Comparison of ENCODE assay signal across 12 mouse cellular contexts in genomic region chr4:148517809-148518208, GRCm38 (mm10). TPM values are rescaled to one million over a fixed set of nuclear protein-coding genes. Genes with fewer than 3 reads are reported as not detected.
A peak's percentile ranks its signal among the peaks of the same experiment; 100 is the strongest.
DNase-seq lines count a peak whose midpoint lies in the region; ATAC-seq and TF ChIP-seq lines count a peak whose summit lies in the region.
"Had no signal": no experiment of that assay in that cellular context is flagged by ENCODE, and none has a peak within 500 bp of the region (broad histone marks: within the 10 kb centered on the region; RNA-seq: fewer than 3 reads in every experiment).

No protein-coding gene starts in this region.

- no peak for ATAC-seq in heart, embryonic 15.5 days (replicated peaks; ENCODE audit: insufficient number of reproducible peaks, insufficient read depth, low FRiP score, low read depth)
- ATAC-seq in forebrain, embryonic 15.5 days (replicated peaks) = no peak
- ATAC-seq in midbrain, embryonic 13.5 days = no peak
- ATAC-seq: intestine, postnatal 0 days had no signal

- no peak for TF ChIP-seq CTCF in brain, embryonic 14.5 days (IDR thresholded peaks at IDR 0.05; ENCODE audit: borderline replicate concordance, extremely low read depth, insufficient read depth, insufficient read length)

- no peak for DNase-seq in heart, postnatal 25 days (ENCODE audit: low spot score)
- DNase-seq in brain, embryonic 14.5 days (ENCODE audit: low read depth) = peak; percentile 14
- DNase-seq in adrenal gland, postnatal 4 days (ENCODE audit: low spot score in 2 of 2) = no peak
- DNase-seq in layer of hippocampus, adult 18-20 months (ENCODE audit: low spot score in 2 of 2) = no peak
- DNase-seq: cerebellum, postnatal 14 days; lung, postnatal 36 days; retina, postnatal 1 day had no signal

- H3K9me3 ChIP-seq in heart, embryonic 15.5 days (replicated peaks) = no peaks in the 10 kb centered on the region
- H3K9me3 ChIP-seq in forebrain, embryonic 15.5 days = no peaks in the 10 kb centered on the region
- H3K9me3 ChIP-seq in midbrain, embryonic 13.5 days = no peaks in the 10 kb centered on the region

- peaks cover 11% of the 10 kb centered on the region; the same call in 1 of the 2 replicates for H3K4me1 ChIP-seq in heart, embryonic 15.5 days (replicated peaks)
- peaks cover 13% of the 10 kb centered on the region for H3K4me1 ChIP-seq in forebrain, embryonic 15.5 days
- H3K4me1 ChIP-seq in midbrain, embryonic 13.5 days (replicated peaks) = peaks cover 19% of the 10 kb centered on the region

- no peak overlapping the region for H3K4me3 ChIP-seq in heart, embryonic 15.5 days
- H3K4me3 ChIP-seq in forebrain, embryonic 15.5 days = no peak overlapping the region
- H3K4me3 ChIP-seq in midbrain, embryonic 13.5 days (replicated peaks) = no peak overlapping the region
- H3K4me3 ChIP-seq: myocyte had no signal

- no peak for TF ChIP-seq POLR2A in brain, embryonic 14.5 days (IDR thresholded peaks at IDR 0.05; ENCODE audit: borderline replicate concordance, extremely low read depth, insufficient read depth, insufficient read length, poor library complexity, severe bottlenecking)

- no peak overlapping the region for H3K9ac ChIP-seq in heart, embryonic 15.5 days
- no peak overlapping the region for H3K9ac ChIP-seq in forebrain, embryonic 15.5 days (replicated peaks)
- H3K9ac ChIP-seq in midbrain, embryonic 13.5 days (replicated peaks) = peak overlapping the region; percentile 33; the same call in 1 of the 2 replicates

- H3K27ac ChIP-seq in heart, embryonic 15.5 days = peak overlapping the region; percentile 31; the same call in 1 of the 2 replicates
- peak overlapping the region; percentile 32; the same call in 1 of the 2 replicates for H3K27ac ChIP-seq in forebrain, embryonic 15.5 days (replicated peaks)
- peak overlapping the region; percentile 82 for H3K27ac ChIP-seq in midbrain, embryonic 13.5 days

- no peak overlapping the region for H3K4me2 ChIP-seq in heart, embryonic 15.5 days
- H3K4me2 ChIP-seq in forebrain, embryonic 15.5 days (replicated peaks) = no peak overlapping the region
- no peak overlapping the region for H3K4me2 ChIP-seq in midbrain, embryonic 13.5 days (replicated peaks)

- intact Hi-C loops in heart, postnatal 25 days (cut with DNase I) = no loop called here

- no peaks in the 10 kb centered on the region for H3K27me3 ChIP-seq in heart, embryonic 15.5 days
- H3K27me3 ChIP-seq in forebrain, embryonic 15.5 days = no peaks in the 10 kb centered on the region
- H3K27me3 ChIP-seq in midbrain, embryonic 13.5 days = no peaks in the 10 kb centered on the region

- H3K36me3 ChIP-seq in heart, embryonic 15.5 days = peaks cover 51% of the 10 kb centered on the region
- H3K36me3 ChIP-seq in forebrain, embryonic 15.5 days = peaks cover 65% of the 10 kb centered on the region
- peaks cover 73% of the 10 kb centered on the region for H3K36me3 ChIP-seq in midbrain, embryonic 13.5 days

- WGBS in heart, embryonic 15.5 days = 44% methylated on average over 4 of the region's 4 CpGs
- WGBS in forebrain, embryonic 15.5 days = 31% methylated on average over 4 of the region's 4 CpGs
- 27% methylated on average over 4 of the region's 4 CpGs for WGBS in midbrain, embryonic 13.5 days

RNA-seq across cellular contexts. Expression of gene Angptl7, which starts 17.5 kb away (rescaled TPM):
- polyA plus RNA-seq in heart, embryonic 15.5 days (2015; fragmentation: Nextera tagmentation; extraction: Ambion mirVana) = 14.4 and 16.5 TPM in 2 replicates
- total RNA-seq in heart, postnatal 25 days (2021) = 1 to 10 TPM; 2.3 to 5.4 TPM
- 0.05 and 0.08 TPM in 2 replicates for polyA plus RNA-seq in brain, embryonic 14.5 days (2012; rRNA removed)
- 0.33 and 0.38 TPM in 2 replicates for polyA plus RNA-seq in forebrain, embryonic 15.5 days (2015; fragmentation: Nextera tagmentation; extraction: Ambion mirVana)
- 0.23 and 0.32 TPM in 2 replicates for polyA plus RNA-seq in midbrain, embryonic 13.5 days (2015; fragmentation: Nextera tagmentation; extraction: Ambion mirVana)
- total RNA-seq in adrenal gland, postnatal 4 days (2021) = 1 to 10 TPM; 1.3 to 1.5 TPM
- total RNA-seq in layer of hippocampus, adult 18-20 months (2021) = under 1 TPM; 0.27 to 0.36 TPM

RNA-seq across cellular contexts. Expression of gene Exosc10, which starts 40.4 kb away (rescaled TPM):
- polyA plus RNA-seq in heart, embryonic 15.5 days (2015; fragmentation: Nextera tagmentation; extraction: Ambion mirVana) = 56.4 and 71.5 TPM in 2 replicates
- total RNA-seq in heart, postnatal 25 days (2021) = 10 to 100 TPM; 42.8 to 44.1 TPM
- polyA plus RNA-seq in brain, embryonic 14.5 days (2012; rRNA removed) = 59.7 and 71.3 TPM in 2 replicates
- polyA plus RNA-seq in forebrain, embryonic 15.5 days (2015; fragmentation: Nextera tagmentation; extraction: Ambion mirVana) = 93.1 and 97.5 TPM in 2 replicates
- polyA plus RNA-seq in midbrain, embryonic 13.5 days (2015; fragmentation: Nextera tagmentation; extraction: Ambion mirVana) = 91.4 and 94.1 TPM in 2 replicates
- total RNA-seq in adrenal gland, postnatal 4 days (2021) = 10 to 100 TPM; 65.5 to 68.1 TPM
- total RNA-seq in layer of hippocampus, adult 18-20 months (2021) = 10 to 100 TPM; 47.7 to 51.5 TPM

Comparison
In these comparisons a context has a peak if more than half of its experiments do, and no peak if none do; other contexts are left out.
1. H3K27ac ChIP-seq: peak in every context shown above with its lines; median percentile 82 in midbrain, embryonic 13.5 days; 32 in forebrain, embryonic 15.5 days; 31 in heart, embryonic 15.5 days.
2. RNA of gene Angptl7, which starts 17.5 kb away (polyA plus RNA-seq): 14.4 to 16.5 TPM in heart, embryonic 15.5 days; 0.33 to 0.38 TPM in forebrain, embryonic 15.5 days, 0.23 to 0.32 TPM in midbrain, embryonic 13.5 days and 0.05 to 0.08 TPM in brain, embryonic 14.5 days; every median in the first group is over 10 times any median in the second.